Mouse (Mus musculus): ENCODE data around the gene Fzd10. TPM values are rescaled to one million over a fixed set of nuclear protein-coding genes. Genes with fewer than 3 reads are reported as not detected.

Fzd10 gene
- polyA plus RNA-seq, 3 experiments from 2014 or later: not detected

GRCm38 (mm10) chr5:128601036-128602019 lies 684 bp downstream of the Fzd10 start:
- no peak for ATAC-seq

GRCm38 (mm10) chr5:128603693-128604092 lies 3.0 kb downstream of the Fzd10 start:
- no peak for ATAC-seq

- no peak for ATAC-seq
Measured at GRCm38 (mm10) chr5:128606596-128606995, 6.0 kb downstream of the Fzd10 start.

GRCm38 (mm10) chr5:128609091-128609490 lies 8.4 kb downstream of the Fzd10 start:
- ATAC-seq: no peak

- ATAC-seq: no peak
Measured at GRCm38 (mm10) chr5:128617621-128618020, 17.0 kb downstream of the Fzd10 start.

- no peak for ATAC-seq
Measured at GRCm38 (mm10) chr5:128619987-128620386, 19.3 kb downstream of the Fzd10 start.

- no peak for ATAC-seq
Measured at GRCm38 (mm10) chr5:128620408-128620807, 19.8 kb downstream of the Fzd10 start.

- ATAC-seq: no peak
Measured at GRCm38 (mm10) chr5:128627763-128628162, 27.1 kb downstream of the Fzd10 start.

- ATAC-seq: no peak
Measured at GRCm38 (mm10) chr5:128636648-128637047, 36.0 kb downstream of the Fzd10 start.

GRCm38 (mm10) chr5:128637071-128638015 lies 36.7 kb downstream of the Fzd10 start:
- no peak for ATAC-seq

- ATAC-seq: no peak
Measured at GRCm38 (mm10) chr5:128638716-128639115, 38.1 kb downstream of the Fzd10 start.

GRCm38 (mm10) chr5:128643065-128643464 lies 42.4 kb downstream of the Fzd10 start:
- no peak for ATAC-seq

GRCm38 (mm10) chr5:128645720-128646119 lies 45.1 kb downstream of the Fzd10 start:
- ATAC-seq: no peak

GRCm38 (mm10) chr5:128646286-128646685 lies 45.6 kb downstream of the Fzd10 start:
- no peak for ATAC-seq

- ATAC-seq: no peak
Measured at GRCm38 (mm10) chr5:128647221-128647730, 46.6 kb downstream of the Fzd10 start.

- ATAC-seq: no peak
Measured at GRCm38 (mm10) chr5:128649336-128649897, 48.8 kb downstream of the Fzd10 start.

Other genes starting within 250 kb of the Fzd10 start
- gene Tmem132d, start 167.8 kb upstream of the Fzd10 start, polyA plus RNA-seq (2017; shearing (Covaris generic)): not detected
- gene Piwil1, start 101.7 kb downstream of the Fzd10 start, polyA plus RNA-seq (2017; shearing (Covaris generic)): not detected